Mouse (Mus musculus) heart, adult 2 months (tissue): ENCODE measurements around the gene Gm6993. TPM values are rescaled to one million over a fixed set of nuclear protein-coding genes. Genes with fewer than 3 reads are reported as not detected.

Experiments used
- DNase-seq, 2 experiments: peaks; one replicate each; pipeline ENCODE4 v3.0.0; 2021
- H3K27ac ChIP-seq: fragments of 200-600 bp; 2 replicates; pipeline ENCODE4 v1.8.1; 2022
- H3K27me3 ChIP-seq: fragments of 200-500 bp; 2 replicates; pipeline ENCODE4 v1.6.1; 2012; ENCODE audit warnings: mild to moderate bottlenecking, low read length, inconsistent platforms, mixed read lengths; ENCODE audit not compliant: control insufficient read depth, insufficient read depth
- H3K36me3 ChIP-seq: fragments of 200-500 bp; 2 replicates; pipeline ENCODE4 v1.6.1; 2012; ENCODE audit warnings: low read length, inconsistent platforms; ENCODE audit not compliant: control insufficient read depth, insufficient read depth
- H3K4me1 ChIP-seq: fragments of 200-500 bp; 2 replicates; pipeline ENCODE4 v1.6.1; 2011; ENCODE audit warnings: low read length; ENCODE audit not compliant: control insufficient read depth, insufficient read depth
- H3K4me3 ChIP-seq: fragments of 200-600 bp; 2 replicates; pipeline ENCODE4 v1.8.1; 2022
- H3K79me2 ChIP-seq: fragments of 200-500 bp; replicated peaks from 2 replicates; pipeline ENCODE4 v1.6.1; 2012; ENCODE audit warnings: mild to moderate bottlenecking, inconsistent platforms, low read length, moderate library complexity, mixed read lengths; ENCODE audit not compliant: control insufficient read depth, insufficient read depth
- H3K9ac ChIP-seq: fragments of 200-500 bp; 2 replicates; pipeline ENCODE4 v1.6.1; 2012; ENCODE audit warnings: low read depth, mild to moderate bottlenecking, control low read depth, inconsistent platforms, low read length, mixed read lengths
- CTCF ChIP-seq: fragments of 200-600 bp; IDR thresholded peaks from 2 replicates; pipeline ENCODE4 v1.8.1; 2022; ENCODE audit warnings: antibody characterized with exemption, mild to moderate bottlenecking, moderate library complexity
- EP300 ChIP-seq: fragments of 200-500 bp; IDR thresholded peaks from 2 replicates; pipeline ENCODE4 v1.6.1; 2011; ENCODE audit warnings: low read depth, low read length, control low read depth; ENCODE audit not compliant: insufficient read depth
- POLR2A ChIP-seq: fragments of 200-500 bp; IDR thresholded peaks from 2 replicates; pipeline ENCODE4 v1.6.1; 2011; ENCODE audit warnings: mild to moderate bottlenecking, low read depth, low read length, control low read depth; ENCODE audit not compliant: insufficient read depth
- WGBS: fragments of 180-500 bp; shearing (Covaris S2); methylation state at CpG from one replicate; pipeline ENCODE4 v1.1.7; 2018; 5-methylcytosine and 5-hydroxymethylcytosine counted together
- intact Hi-C: fragments of 180-260 bp; cut with DNase I; formaldehyde crosslinking; loops from one replicate; pipeline ENCODE4 v1.15.1; 2025
- long read RNA-seq: library from polyadenylated mRNA; stranded (forward); transcript quantifications from one replicate; pipeline ENCODE4 v2.0.0, GENCODE M21; 2021
- polyA plus RNA-seq: library from polyadenylated mRNA; depleted of rRNA; stranded (reverse); fragments of >200 nt; gene quantifications from 2 replicates; pipeline ENCODE4 v1.2.3, GENCODE M21; 2012; rRNA removed
- total RNA-seq, 2 experiments: library from RNA; stranded (reverse); gene quantifications; 2 replicates each; pipeline ENCODE4 v1.2.3; 2021

Gene Gm6993
- total RNA-seq (not detected), polyA plus RNA-seq (not detected in 2 replicates)
- long read RNA-seq, result 0 reads

DNA sequence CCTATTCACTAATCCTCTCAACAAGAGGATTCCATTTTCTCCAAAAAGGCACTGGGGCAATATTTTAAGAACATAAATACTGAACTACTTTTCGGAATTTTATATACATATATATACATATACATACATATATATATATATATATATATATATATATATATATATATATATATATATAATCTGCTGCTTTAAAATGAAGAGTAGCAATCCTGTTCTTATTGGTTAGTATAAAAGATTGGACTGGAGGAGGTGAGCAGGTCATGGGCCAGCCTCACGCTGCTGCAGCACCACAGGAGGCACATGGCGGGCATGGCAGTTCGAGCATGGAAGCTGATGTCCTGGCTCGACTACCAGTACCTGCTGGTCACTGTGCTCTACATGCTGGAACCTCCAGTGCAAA is at the start of gene Gm6993:
TSS of gene Gm6993 (plus strand) at position 301 of the 400 bp plus-strand sequence.
- no peak within 1 kb of the TSS for H3K4me3 ChIP-seq
- no peaks in the 10 kb centered on the region for H3K27me3 ChIP-seq
- H3K79me2 ChIP-seq, result no peaks in the 10 kb centered on the region
- intact Hi-C loops, result no loop called here
- DNase-seq, result no peak
- H3K27ac ChIP-seq, result no peak within 1 kb of the TSS
- no peak for TF ChIP-seq EP300
- TF ChIP-seq CTCF, result no peak
- no peak for TF ChIP-seq POLR2A
- H3K36me3 ChIP-seq, result no peaks in the 10 kb centered on the region
- WGBS, result 89% methylated on average over 5 of the region's 5 CpGs
- H3K9ac ChIP-seq, result no peak within 1 kb of the TSS
- peaks cover 2% of the 10 kb centered on the region for H3K4me1 ChIP-seq

DNA sequence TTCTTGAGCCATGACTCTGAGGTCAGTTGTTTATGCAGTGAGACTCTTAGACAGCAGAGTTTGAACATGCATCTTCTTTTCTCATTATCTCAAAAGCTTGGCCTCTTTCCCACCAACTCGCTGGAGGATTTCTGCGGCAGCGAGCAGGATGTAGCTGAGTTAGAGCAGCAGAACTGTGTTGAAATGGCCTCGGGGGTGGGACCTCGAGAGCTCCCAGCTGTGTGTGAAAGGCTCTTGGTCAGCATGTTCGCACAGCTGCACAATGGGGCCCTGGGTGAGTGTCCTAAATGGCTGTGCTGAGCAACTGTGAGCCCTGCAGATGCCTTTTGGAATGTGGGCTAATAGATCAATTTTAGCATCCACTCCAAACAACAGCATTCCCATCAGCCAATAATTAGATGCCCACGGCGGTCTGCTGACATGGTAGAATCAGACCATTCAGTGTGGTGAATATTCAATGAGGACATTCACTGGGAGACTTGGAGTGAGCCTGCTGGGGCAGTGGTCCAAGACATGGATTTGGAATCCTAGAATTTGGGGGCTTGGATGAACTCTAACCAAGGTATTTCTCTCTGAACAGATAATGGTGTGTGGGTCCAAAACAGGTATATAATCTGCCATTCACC is 49.1 kb upstream of the Gm6993 start:
- TF ChIP-seq EP300 (peak; percentile 88), POLR2A (peak; percentile 40; the same call in 1 of the 2 replicates), CTCF (no peak)
- H3K4me3 ChIP-seq, result no peak overlapping the region
- peaks cover 2% of the 10 kb centered on the region; the same call in 1 of the 2 replicates for H3K36me3 ChIP-seq
- H3K9ac ChIP-seq, result no peak overlapping the region
- intact Hi-C loops, result loop anchor here (1.0 to 2.0 kb wide), 2 partner anchors 12 to 75 kb away; no protein-coding TSS in a partner anchor
- no peaks in the 10 kb centered on the region for H3K79me2 ChIP-seq
- H3K4me1 ChIP-seq, result peaks cover 5% of the 10 kb centered on the region
- H3K27me3 ChIP-seq, result no peaks in the 10 kb centered on the region
- 28% methylated on average over 8 of the region's 8 CpGs for WGBS
- H3K27ac ChIP-seq, result peak overlapping the region; percentile 57
- DNase-seq, result peak; percentile 79 to 87

DNA sequence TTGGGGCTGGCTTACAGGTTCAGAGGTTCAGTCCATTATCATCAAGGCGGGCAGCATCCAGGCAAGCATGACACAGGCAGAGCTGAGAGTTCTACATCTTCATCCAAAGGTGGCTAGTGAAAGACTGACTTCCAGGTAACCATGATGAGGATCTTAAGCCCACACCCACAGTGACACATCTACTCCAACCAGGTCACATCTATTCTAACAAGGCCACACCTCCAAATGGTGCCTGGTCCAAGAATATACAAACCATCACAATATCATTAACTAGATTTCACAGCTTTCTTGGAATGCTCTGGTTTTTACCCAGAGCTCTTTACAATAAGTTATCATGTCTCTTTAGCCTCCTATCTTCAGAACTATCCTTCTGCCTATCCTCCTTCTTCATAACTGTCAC is 38.1 kb upstream of the Gm6993 start:
- 97% methylated on average over 1 of the region's 1 CpGs for WGBS

DNA sequence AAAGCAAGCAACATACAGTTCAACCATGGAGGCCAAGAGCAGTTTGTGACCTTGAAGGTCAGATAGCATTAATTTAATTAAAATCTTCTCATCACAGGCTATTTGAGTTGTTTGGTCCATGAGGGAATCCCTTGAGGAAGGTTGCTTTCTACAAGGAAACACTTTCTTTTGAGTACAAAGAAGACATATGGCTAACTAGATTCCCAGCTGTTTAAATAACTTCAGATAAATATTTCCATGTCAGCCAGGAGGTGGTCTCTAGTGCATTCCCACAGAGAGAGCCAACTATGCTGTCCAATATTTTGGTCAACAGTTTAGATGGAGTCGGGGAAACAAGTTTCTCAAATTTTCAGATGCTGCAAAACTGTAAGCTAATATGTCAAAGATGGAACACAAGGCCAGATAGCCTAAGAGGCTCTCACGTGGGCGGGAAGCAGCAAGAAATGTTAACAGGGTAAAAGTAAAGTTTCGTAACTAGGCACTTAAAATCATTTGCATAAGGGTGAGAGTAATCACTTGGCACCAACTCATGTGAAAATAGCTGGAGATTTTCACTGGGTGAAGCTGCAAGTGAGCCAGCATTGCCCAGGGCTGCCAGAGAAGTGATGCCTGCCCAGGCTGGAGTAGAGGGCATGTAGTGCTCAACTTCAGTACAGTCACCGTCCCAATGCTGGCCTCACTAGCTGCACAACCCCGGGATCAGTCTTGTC is 36.7 kb upstream of the Gm6993 start:
- peaks cover 3% of the 10 kb centered on the region; the same call in 1 of the 2 replicates for H3K36me3 ChIP-seq
- no peak overlapping the region for H3K9ac ChIP-seq
- H3K27me3 ChIP-seq, result no peaks in the 10 kb centered on the region
- intact Hi-C loops, result loop anchor here (1.0 kb wide), 1 partner anchor 13 kb away; no protein-coding TSS in a partner anchor
- H3K4me3 ChIP-seq, result no peak overlapping the region
- no peaks in the 10 kb centered on the region for H3K79me2 ChIP-seq
- whole genome bisulfite sequencing, result 39% methylated on average over 6 of the region's 6 CpGs
- TF ChIP-seq POLR2A (no peak), EP300 (no peak), CTCF (no peak)
- H3K4me1 ChIP-seq, result peaks cover 2% of the 10 kb centered on the region
- peak overlapping the region; percentile 23; the same call in 1 of the 2 replicates for H3K27ac ChIP-seq
- DNase-seq, result peak in 1 of 2 experiments; percentile 42

More for the DNA sequence above, 38.1 kb upstream of the Gm6993 start:
- Histone ChIP-seq H3K4me1 (peaks cover 2% of the 10 kb centered on the region), H3K27me3 (no peaks in the 10 kb centered on the region), H3K27ac (no peak overlapping the region), H3K4me3 (no peak overlapping the region), H3K79me2 (no peaks in the 10 kb centered on the region), H3K9ac (no peak overlapping the region), H3K36me3 (peaks cover 3% of the 10 kb centered on the region; the same call in 1 of the 2 replicates)
- DNase-seq, result no peak
- intact Hi-C loops, result no loop called here
- no peak for TF ChIP-seq EP300
- no peak for TF ChIP-seq POLR2A
- no peak for TF ChIP-seq CTCF

DNA sequence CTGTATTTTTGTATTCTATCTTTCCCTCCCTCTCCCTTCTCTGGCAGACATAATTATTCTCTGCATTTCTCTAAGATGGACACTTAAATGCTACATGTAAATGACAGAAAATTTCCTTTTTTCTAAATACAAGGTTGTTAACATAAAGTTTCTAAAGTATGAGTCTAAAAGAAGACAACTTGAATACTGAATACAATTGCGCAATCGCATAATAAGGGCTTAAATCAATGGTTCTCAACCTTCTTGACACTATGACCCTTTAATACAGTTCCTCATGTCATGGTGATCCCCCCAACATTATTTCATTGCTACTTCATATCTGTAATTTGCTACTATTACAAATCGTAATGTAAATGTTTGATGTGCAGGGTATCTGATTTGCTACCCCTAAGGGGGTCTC is 35.7 kb upstream of the Gm6993 start:
- TF ChIP-seq POLR2A (no peak), EP300 (no peak), CTCF (no peak)
- no peaks in the 10 kb centered on the region for H3K27me3 ChIP-seq
- H3K79me2 ChIP-seq, result no peaks in the 10 kb centered on the region
- no peak overlapping the region for H3K27ac ChIP-seq
- no peak overlapping the region for H3K9ac ChIP-seq
- no peak overlapping the region for H3K4me3 ChIP-seq
- H3K4me1 ChIP-seq, result peaks cover 2% of the 10 kb centered on the region
- intact Hi-C loops, result no loop called here
- no peak for DNase-seq
- H3K36me3 ChIP-seq, result peaks cover 3% of the 10 kb centered on the region; the same call in 1 of the 2 replicates
- over 99% methylated on average over 3 of the region's 3 CpGs for WGBS
